10 mouse cellular contexts compared by ENCODE assay signal in genomic region chr5:106446593-106446992, GRCm38 (mm10). TPM values are rescaled to one million over a fixed set of nuclear protein-coding genes. Genes with fewer than 3 reads are reported as not detected.
DNase-seq lines count a peak whose midpoint lies in the region; ATAC-seq and TF ChIP-seq lines count a peak whose summit lies in the region.
"Had no signal": no experiment of that assay in that cellular context is flagged by ENCODE, and none has a peak within 500 bp of the region (broad histone marks: within the 10 kb centered on the region; RNA-seq: fewer than 3 reads in every experiment).

No protein-coding gene starts in this region.

- DNase-seq in cerebellum, postnatal 10 days, result peak; percentile 87 to 91
- DNase-seq in forebrain, postnatal 0 days, result peak; percentile 35
- no peak for DNase-seq in gastrocnemius, postnatal 25 days
- no peak for DNase-seq in urinary bladder, postnatal 14 days (ENCODE audit: low spot score)
- DNase-seq in frontal cortex, postnatal 14 days (ENCODE audit: low spot score in 2 of 2), result no peak
- DNase-seq: liver, postnatal 0 days had no signal

- H3K4me3 ChIP-seq in forebrain, postnatal 0 days (ENCODE audit: low read depth, low read length), result no peak overlapping the region
- no peak overlapping the region for H3K4me3 ChIP-seq in midbrain, embryonic 16.5 days (ENCODE audit: low read depth, low read length)
- H3K4me3 ChIP-seq: embryonic facial prominence, embryonic 13.5 days had no signal

- no peak overlapping the region for H3K9ac ChIP-seq in forebrain, postnatal 0 days
- no peak overlapping the region for H3K9ac ChIP-seq in midbrain, embryonic 16.5 days (ENCODE audit: low read depth, low read length)
- H3K9ac ChIP-seq: embryonic facial prominence, embryonic 13.5 days; liver, postnatal 0 days had no signal

- peaks cover 78% of the 10 kb centered on the region for H3K27me3 ChIP-seq in forebrain, postnatal 0 days (ENCODE audit: insufficient read depth, low read length)
- peaks cover 33% of the 10 kb centered on the region for H3K27me3 ChIP-seq in midbrain, embryonic 16.5 days (ENCODE audit: control insufficient read depth, insufficient read depth, low read depth, low read length)

- H3K4me2 ChIP-seq in forebrain, postnatal 0 days (ENCODE audit: low read depth), result no peak overlapping the region
- H3K4me2 ChIP-seq in midbrain, embryonic 16.5 days (ENCODE audit: low read length), result no peak overlapping the region
- H3K4me2 ChIP-seq: embryonic facial prominence, embryonic 13.5 days had no signal

- H3K27ac ChIP-seq in forebrain, postnatal 0 days (ENCODE audit: low read depth, low read length), result no peak overlapping the region
- H3K27ac ChIP-seq in midbrain, embryonic 16.5 days (ENCODE audit: low read length), result peak overlapping the region; percentile 13; the same call in 1 of the 2 replicates
- H3K27ac ChIP-seq: embryonic facial prominence, embryonic 13.5 days had no signal

- H3K36me3 ChIP-seq in forebrain, postnatal 0 days (ENCODE audit: insufficient read depth), result no peaks in the 10 kb centered on the region
- no peaks in the 10 kb centered on the region for H3K36me3 ChIP-seq in midbrain, embryonic 16.5 days (ENCODE audit: control insufficient read depth, insufficient read depth, low read length)
- H3K36me3 ChIP-seq: embryonic facial prominence, embryonic 13.5 days had no signal

- H3K4me1 ChIP-seq in forebrain, postnatal 0 days (ENCODE audit: insufficient read depth), result no peaks in the 10 kb centered on the region
- peaks cover 5% of the 10 kb centered on the region; the same call in 1 of the 2 replicates for H3K4me1 ChIP-seq in midbrain, embryonic 16.5 days (ENCODE audit: control insufficient read depth, insufficient read depth, low read length)

- 2% methylated on average over 8 of the region's 8 CpGs for WGBS in forebrain, postnatal 0 days
- 3% methylated on average over 8 of the region's 8 CpGs for WGBS in midbrain, embryonic 16.5 days

- TF ChIP-seq CTCF in forebrain, postnatal 0 days (IDR thresholded peaks at IDR 0.05; ENCODE audit: low read depth), result no peak

- no peaks in the 10 kb centered on the region for H3K9me3 ChIP-seq in forebrain, postnatal 0 days (ENCODE audit: low read length)
- H3K9me3 ChIP-seq in midbrain, embryonic 16.5 days (replicated peaks; ENCODE audit: control insufficient read depth, low read length, poor library complexity, severe bottlenecking), result no peaks in the 10 kb centered on the region
- H3K9me3 ChIP-seq: embryonic facial prominence, embryonic 13.5 days had no signal

- ATAC-seq in cerebellum, adult (ENCODE audit: insufficient number of reproducible peaks, low FRiP score, low TSS enrichment), result peak; percentile 90
- ATAC-seq in forebrain, postnatal 0 days, result peak; percentile 73; the same call in 1 of the 2 replicates
- peak; percentile 85 for ATAC-seq in midbrain, embryonic 16.5 days
- ATAC-seq: liver, postnatal 0 days had no signal

RNA-seq across cellular contexts. Expression of gene Barhl2, which starts 11.4 kb away (rescaled TPM):
- 4.5 and 9.4 TPM in 2 replicates for total RNA-seq in forebrain, postnatal 0 days (2014; rRNA removed)
- 1.3 and 1.5 TPM in 2 replicates for polyA plus RNA-seq in forebrain, postnatal 0 days (2015; fragmentation: Nextera tagmentation; extraction: Ambion mirVana)
- polyA plus RNA-seq in midbrain, embryonic 16.5 days (2015; fragmentation: Nextera tagmentation; extraction: Ambion mirVana), result 6.8 and 8.5 TPM in 2 replicates
- total RNA-seq in gastrocnemius, postnatal 25 days (2021), result not detected
- polyA plus RNA-seq: embryonic facial prominence, embryonic 13.5 days; heart, postnatal 0 days; liver, postnatal 0 days had no signal

Comparison
In these comparisons a context has a peak if more than half of its experiments do, and no peak if none do; other contexts are left out.
1. DNase-seq: peak in cerebellum, postnatal 10 days (2 of 2) and forebrain, postnatal 0 days (single experiment); none in gastrocnemius, postnatal 25 days (single experiment), urinary bladder, postnatal 14 days (single experiment) and frontal cortex, postnatal 14 days (0 of 2).
2. Peak in every context shown above with its lines, with median percentiles within 50 percentile points of each other: ATAC-seq.